Mouse (Mus musculus) cerebellum, postnatal 25 days (tissue): ENCODE measurements at regions not wholly inside any gene's neighbourhood (a gene's known extent, or its start where the extent isn't known, plus 50 kb on each side); places are given as distances from the start of the nearest gene placed in this dataset.

Source experiments
- DNase-seq, 2 experiments: peaks; one replicate each; pipeline ENCODE4 v3.0.0; 2021; ENCODE audit warnings: mixed read lengths in 2 of 2

- DNase-seq = no peak
Observed at GRCm38 (mm10) chr13:81852309-81852978, 69.6 kb downstream of the Cetn3 start.

GRCm38 (mm10) chr13:81856072-81856471 is 73.2 kb downstream of the Cetn3 start:
- DNase-seq = no peak

GRCm38 (mm10) chr13:81860683-81861082 is 77.8 kb downstream of the Cetn3 start:
- no peak for DNase-seq

GRCm38 (mm10) chr13:81861886-81862600 is 79.2 kb downstream of the Cetn3 start:
- no peak for DNase-seq

DNA sequence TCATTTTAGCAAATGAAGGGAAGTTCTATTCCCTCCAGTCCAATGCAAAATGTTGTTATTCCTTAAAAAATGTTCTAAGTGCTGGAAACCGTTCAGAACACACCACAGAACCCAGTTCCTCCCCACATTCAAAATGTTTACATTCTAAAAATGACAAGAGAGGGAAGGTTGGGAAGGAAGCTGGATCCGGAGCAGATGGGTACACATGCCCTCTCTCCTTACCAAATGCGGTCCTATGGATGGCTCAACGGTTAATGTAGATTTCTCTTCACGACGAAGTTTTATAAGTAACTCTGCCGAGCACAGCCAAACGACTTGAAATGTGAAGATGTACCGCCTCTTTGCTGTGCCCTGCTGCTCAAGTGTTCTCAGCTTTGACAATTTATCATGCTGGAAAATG is 88.3 kb downstream of the Cetn3 start:
- no peak for DNase-seq

GRCm38 (mm10) chr13:81885879-81886278 is 103.0 kb downstream of the Cetn3 start:
- no peak for DNase-seq

DNA sequence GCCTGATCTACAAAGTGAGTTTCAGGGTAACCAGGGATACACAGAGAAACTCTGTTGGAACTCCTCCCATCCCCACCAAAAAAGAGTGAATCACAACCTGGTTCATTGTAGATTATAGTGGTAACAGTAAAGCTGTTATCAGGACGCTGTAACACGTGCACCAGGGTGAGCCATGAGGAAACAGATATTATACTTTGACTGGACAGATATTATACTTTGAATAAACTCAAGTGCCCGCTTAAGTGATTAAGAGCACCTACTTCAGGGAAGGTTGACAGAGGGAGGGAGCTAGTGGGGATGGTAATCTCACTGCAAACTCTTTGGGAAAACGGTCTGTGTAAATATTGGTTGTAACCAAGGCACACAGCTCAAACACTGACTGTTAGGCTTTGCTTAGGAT is 147.4 kb downstream of the Cetn3 start:
- DNase-seq = no peak

- DNase-seq = no peak
Observed at GRCm38 (mm10) chr13:81931199-81931598, 148.3 kb downstream of the Cetn3 start.

GRCm38 (mm10) chr13:81937061-81937460 is 154.2 kb downstream of the Cetn3 start:
- DNase-seq = no peak

- peak; percentile 79 to 90 for DNase-seq
Observed at GRCm38 (mm10) chr13:81944047-81944446, 161.2 kb downstream of the Cetn3 start.

DNA sequence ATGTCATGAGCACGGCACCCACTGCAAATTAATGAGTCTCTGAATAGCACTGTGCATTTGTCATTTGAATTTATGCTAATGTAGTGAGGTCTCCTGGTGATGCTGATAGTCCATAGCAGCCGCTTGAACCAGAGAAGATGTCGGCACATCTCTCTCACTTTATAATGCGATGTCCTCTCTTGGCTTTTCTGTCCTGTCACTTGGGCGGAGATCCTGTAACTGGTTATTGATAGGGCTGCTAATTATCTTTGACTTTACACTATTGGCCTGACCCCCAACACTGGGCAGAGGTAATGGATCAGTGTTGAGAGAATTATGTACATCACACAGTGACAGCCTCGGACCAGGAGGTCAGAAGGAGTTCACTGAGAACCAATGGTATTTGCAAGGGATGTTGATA is 161.6 kb downstream of the Cetn3 start:
- peak in 1 of 2 experiments; percentile 13 for DNase-seq

DNA sequence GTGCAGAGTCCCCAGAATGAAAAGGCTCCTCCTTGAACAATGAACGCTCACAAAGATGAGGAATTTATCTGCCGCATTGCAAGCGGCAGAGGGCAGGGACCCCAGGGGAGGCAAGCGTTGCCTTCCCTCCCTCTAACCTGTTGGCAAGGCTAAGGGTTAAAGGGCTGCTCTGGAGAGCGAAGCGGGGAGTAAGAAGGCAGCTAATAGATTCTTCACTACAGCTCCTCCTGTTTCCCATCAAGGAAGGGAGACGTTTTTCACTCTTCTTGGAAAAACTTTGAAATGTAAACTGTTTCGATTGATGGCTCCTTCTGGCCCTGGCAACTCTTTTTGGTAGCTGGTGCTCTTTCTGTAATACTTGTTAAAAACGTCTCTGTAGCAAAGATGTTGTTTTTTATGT is 162.9 kb downstream of the Cetn3 start:
- DNase-seq = peak in 1 of 2 experiments; percentile 3

DNA sequence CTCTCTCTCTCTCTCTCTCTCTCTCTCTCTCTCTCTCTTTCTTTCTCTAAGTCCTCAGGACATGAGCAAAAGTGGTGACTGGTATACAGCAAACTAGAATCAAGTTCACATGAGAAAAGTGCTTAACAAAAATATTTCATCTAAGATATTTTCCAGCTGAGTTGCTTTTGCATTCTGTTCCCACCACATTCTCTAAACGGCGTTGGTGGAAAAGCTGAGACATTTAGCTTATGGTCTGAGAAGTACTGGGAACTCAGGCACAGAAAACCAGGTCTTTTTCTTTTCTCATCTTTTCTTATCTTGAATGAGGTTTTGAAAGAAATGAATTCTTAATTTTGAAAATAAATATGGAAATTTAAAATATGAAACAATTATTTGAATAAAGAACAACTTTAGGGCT is 182.6 kb downstream of the Cetn3 start:
- no peak for DNase-seq

- DNase-seq = peak in 1 of 2 experiments; percentile 36
Observed at GRCm38 (mm10) chr13:81975878-81976277, 193.0 kb downstream of the Cetn3 start.

DNA sequence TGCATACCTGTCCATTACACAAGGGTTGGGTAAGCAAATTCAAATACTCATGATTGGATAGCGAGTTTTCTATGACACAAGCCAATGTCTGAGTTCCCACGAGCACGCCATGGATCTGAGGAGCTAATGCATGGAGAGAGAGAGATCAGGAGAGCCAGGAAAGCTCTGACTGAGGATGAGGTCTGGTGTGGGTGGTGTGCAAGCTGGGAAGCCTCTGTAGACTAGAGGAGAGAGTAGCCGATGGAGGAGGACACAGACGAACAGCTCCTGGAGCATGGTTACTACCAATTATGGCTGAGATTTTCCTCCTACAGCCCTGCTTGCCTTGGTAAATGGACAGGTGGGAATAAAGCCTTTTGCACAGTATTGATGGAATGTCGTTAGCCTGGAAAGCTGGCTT is 195.1 kb downstream of the Cetn3 start:
- no peak for DNase-seq

DNA sequence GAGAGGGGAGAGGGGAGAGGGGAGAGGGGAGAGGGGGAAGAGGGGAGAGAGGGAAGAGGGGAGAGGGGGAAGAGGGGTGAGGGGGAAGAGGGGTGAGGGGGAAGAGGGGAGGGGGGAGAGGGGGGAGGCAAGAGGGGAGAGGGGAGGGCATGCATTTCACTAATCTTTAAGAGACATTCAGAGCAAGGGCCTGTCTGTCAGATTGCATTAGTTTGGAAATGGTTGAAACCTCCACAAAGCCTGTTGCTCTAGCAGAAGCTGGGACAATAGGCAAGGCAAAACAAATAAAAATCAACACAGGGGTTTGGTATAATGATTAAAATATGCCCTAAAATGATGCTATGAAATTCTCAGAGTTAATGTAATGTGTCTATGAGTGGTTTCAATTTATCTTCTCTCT is 196.4 kb downstream of the Cetn3 start:
- no peak for DNase-seq

- no peak for DNase-seq
Observed at GRCm38 (mm10) chr13:81980094-81980493, 197.2 kb downstream of the Cetn3 start.

DNA sequence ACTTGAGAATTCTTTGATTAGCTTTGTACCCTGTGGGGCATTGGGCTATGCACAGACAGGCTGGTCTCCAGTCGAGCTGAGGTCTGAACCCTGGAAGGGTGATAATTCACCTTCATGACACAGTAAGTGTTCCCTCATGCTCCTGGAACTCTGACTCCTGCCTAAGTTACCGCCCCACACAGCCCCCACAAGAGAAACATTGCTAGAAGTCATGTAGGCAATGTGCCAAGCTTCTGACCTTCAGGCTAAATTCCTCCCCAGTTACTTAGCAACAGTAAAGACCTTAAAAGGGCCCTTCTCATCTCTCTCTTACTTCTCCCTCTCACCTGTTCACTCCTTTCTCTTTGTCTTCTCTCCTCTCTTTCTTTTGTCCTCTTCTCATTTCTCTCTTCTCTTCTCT is 199.6 kb downstream of the Cetn3 start:
- DNase-seq = no peak

DNA sequence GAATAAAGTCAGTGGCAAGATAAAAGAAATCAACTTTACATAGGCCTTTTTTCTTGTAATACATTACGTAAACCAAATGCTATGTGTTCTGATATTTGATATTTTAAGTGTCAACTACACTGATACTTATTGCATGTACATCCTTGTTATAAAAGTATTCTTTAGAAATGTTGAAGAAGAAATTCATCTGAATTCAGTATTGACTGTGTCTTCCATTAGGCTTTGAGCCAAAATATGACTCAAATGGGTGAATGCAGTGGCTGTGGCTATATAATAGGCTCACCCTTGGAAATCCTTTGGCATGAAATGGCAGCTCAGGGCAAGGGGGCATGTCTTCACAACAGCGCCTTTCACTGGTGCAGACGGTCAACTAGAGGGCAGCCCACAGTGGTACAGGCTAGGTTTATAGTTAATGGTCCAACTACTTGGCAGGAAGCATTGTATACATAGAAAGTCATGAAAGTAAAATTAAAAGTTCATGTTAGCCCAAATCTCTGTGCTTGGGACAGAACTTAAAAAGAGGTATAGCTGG is 217.9 kb downstream of the Cetn3 start:
- DNase-seq = no peak

DNA sequence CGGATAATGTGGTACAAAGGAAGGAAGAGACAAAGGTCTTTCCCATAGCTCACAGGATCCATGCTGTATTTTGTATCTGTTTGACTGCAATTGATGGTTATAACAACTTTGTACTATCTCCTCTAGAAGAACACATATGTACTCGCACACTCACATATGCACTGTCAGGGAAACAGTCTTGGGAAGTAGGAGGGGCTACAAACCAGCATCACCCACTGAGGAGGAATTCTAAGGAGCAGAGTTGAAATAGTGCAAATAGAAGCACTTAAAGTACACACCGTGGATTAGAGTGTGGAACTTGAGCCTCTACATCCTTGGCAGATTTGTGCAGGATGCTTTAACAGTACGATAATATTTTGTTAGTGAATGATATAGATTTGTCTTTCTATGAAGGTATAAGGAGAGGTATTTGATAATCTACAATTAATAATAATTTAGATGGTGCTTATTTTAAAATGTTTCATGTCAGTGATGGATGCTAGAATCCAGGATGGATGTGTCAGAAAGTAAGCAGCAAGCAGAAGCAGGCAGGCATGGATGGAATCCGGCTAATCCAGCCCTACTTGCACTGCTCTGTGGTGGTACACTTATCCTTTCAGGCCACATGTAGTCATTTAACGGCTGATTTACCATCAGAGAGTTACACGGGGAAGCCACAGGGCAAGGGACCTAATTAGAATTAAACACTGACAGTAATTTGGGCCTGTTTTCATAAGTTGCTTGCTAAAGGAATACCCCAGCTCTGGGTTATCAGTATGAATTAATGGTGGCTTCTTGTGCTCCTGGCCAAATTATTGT is 223.3 kb downstream of the Cetn3 start:
- DNase-seq = no peak

DNA sequence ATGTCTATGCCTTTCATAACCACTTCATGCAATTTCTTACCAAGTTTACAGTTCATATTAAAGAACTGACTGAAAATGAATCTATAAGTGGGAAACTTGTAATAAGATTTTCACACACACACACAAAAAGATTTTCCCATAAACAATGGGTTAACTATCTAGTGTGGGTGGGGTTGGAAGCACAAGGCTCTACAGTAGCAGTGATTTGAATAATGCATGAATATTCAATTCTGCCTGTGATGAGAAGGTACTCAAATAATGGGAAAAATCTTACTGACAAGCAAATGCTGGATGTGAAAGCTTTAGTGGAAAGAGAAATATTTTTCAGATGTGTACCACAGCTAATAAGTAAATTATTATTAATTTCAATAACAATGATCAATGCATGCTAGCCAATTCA is 224.3 kb downstream of the Cetn3 start:
- no peak for DNase-seq

GRCm38 (mm10) chr13:82039623-82040022 is 256.7 kb downstream of the Cetn3 start:
- no peak for DNase-seq

DNA sequence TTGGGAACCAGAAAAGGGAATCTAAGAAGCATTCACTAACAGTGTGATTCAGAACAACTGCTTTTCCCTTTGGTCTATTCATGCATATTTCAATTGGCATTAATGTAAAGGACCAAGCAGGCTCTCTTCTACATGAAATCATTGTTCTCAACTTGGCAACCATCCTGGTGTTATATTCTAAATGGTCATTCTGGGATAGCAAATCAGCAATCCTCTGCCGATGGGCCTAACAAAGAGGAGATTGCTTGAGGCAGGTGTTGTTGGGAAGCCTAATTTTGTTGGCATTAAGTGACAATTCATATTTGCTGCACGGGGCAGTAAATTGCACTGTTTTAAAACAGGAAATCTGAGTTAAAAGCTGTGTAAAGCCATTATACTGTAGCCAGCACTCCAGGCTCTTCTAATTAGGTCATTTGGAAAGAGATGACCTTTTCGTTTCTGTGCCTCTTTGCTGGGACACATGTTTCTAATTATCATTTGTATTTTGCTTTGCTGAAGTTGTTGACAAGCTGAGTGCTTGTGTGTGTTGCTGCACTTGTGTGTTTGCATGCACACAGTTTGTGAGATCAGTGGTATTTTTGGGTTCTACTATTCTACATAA is 275.4 kb downstream of the Cetn3 start:
- no peak for DNase-seq
